Mouse (Mus musculus) stomach, postnatal 0 days (tissue): ENCODE data around the gene Ube2g1. TPM values are rescaled to one million over a fixed set of nuclear protein-coding genes. Genes with fewer than 3 reads are reported as not detected.
A peak's percentile ranks its signal among the peaks of the same experiment; 100 is the strongest.

ENCODE experiments used
- ATAC-seq: fragments of 200-750 bp; cut with Nextera tagmentation; 2 replicates; pipeline ENCODE4 v1.8.0; 2017; ENCODE audit not compliant: low FRiP score, low TSS enrichment
- DNase-seq: peaks from one replicate; pipeline ENCODE4 v3.0.0-alpha.2; 2016; ENCODE audit warnings: low spot score
- H3K27ac ChIP-seq: fragments of 300-500 bp; sonication (generic); replicated peaks from 2 replicates; pipeline ENCODE4 v1.5.1; 2014; ENCODE audit warnings: mild to moderate bottlenecking, control low read depth
- H3K27me3 ChIP-seq: fragments of 300-500 bp; sonication (generic); 2 replicates; pipeline ENCODE4 v1.6.1; 2014; ENCODE audit warnings: low read length; ENCODE audit not compliant: control insufficient read depth, insufficient read depth
- H3K36me3 ChIP-seq: fragments of 300-500 bp; sonication (generic); 2 replicates; pipeline ENCODE4 v1.6.1; 2014; ENCODE audit warnings: low read length, mixed read lengths; ENCODE audit not compliant: control insufficient read depth, insufficient read depth
- H3K4me1 ChIP-seq: fragments of 300-500 bp; sonication (generic); replicated peaks from 2 replicates; pipeline ENCODE4 v1.6.1; 2014; ENCODE audit warnings: antibody characterized with exemption; ENCODE audit not compliant: control insufficient read depth, insufficient read depth
- H3K4me2 ChIP-seq: fragments of 300-500 bp; sonication (generic); replicated peaks from 2 replicates; pipeline ENCODE4 v1.6.1; 2014; ENCODE audit warnings: low read depth, mild to moderate bottlenecking, control low read depth, moderate library complexity
- H3K4me3 ChIP-seq: fragments of 300-500 bp; sonication (generic); 2 replicates; pipeline ENCODE4 v1.5.1; 2014; ENCODE audit warnings: low read depth, low read length, control low read depth
- H3K9ac ChIP-seq: fragments of 300-500 bp; sonication (generic); 2 replicates; pipeline ENCODE4 v1.6.1; 2014; ENCODE audit warnings: mild to moderate bottlenecking, low read length, control low read depth, mixed read lengths
- H3K9me3 ChIP-seq: fragments of 300-500 bp; sonication (generic); 2 replicates; pipeline ENCODE4 v1.6.1; 2016; ENCODE audit warnings: low read length; ENCODE audit not compliant: control insufficient read depth
- CTCF ChIP-seq: IDR thresholded peaks from 2 replicates; pipeline ENCODE4 v1.5.1; 2016; ENCODE audit warnings: antibody characterized with exemption, low read depth, mild to moderate bottlenecking, moderate library complexity
- EP300 ChIP-seq: optimal IDR thresholded peaks from 2 replicates; pipeline ENCODE3; 2016; ENCODE audit warnings: antibody characterized with exemption
- WGBS: fragments of 180-500 bp; shearing (Covaris S2); extraction: QIAGEN DNeasy Blood & Tissue Kit; methylation state at CpG from one replicate; pipeline ENCODE4 v1.1.7; 2014; 5-methylcytosine and 5-hydroxymethylcytosine counted together
- polyA plus RNA-seq: library from polyadenylated mRNA; unstranded; fragments of >200 nt; fragmentation: Nextera tagmentation; extraction: Ambion mirVana; gene quantifications from 2 replicates; pipeline ENCODE4 v1.2.1, GENCODE M21; 2015

Ube2g1 gene
- polyA plus RNA-seq, 1 experiment from 2014 or later: 43.6 TPM

DNA sequence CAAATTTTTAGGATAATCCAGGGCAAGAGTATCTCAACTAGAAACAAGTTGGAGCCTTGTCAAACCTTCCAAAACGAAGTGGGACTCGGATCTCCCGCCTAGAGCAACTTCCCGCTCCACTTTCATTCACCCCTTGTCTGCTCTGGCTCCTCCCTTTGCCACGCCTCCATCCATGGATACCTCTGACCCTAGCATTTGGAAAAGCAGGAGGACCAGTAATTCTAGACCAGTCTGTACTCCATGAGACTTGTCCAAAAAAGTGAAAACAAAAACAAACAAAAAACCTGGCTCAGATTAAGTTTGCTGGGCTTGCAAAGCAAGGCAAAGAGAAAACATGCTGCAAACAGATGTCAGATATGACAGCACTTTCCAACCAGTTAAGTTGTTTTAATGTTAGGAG lies 81.2 kb downstream of the Ube2g1 start:
- 8% methylated on average over 5 of the region's 5 CpGs for WGBS
- no peak for DNase-seq
- H3K4me1 ChIP-seq: peaks cover 5% of the 10 kb centered on the region; the same call in 1 of the 2 replicates
- H3K4me3 ChIP-seq: no peak overlapping the region
- no peaks in the 10 kb centered on the region; the same call in 1 of the 2 replicates for H3K36me3 ChIP-seq
- H3K27ac ChIP-seq: no peak overlapping the region
- no peak overlapping the region for H3K4me2 ChIP-seq
- TF ChIP-seq EP300 (no peak), CTCF (no peak)
- H3K9me3 ChIP-seq: no peaks in the 10 kb centered on the region
- H3K9ac ChIP-seq: no peak overlapping the region
- H3K27me3 ChIP-seq: no peaks in the 10 kb centered on the region
- ATAC-seq: no peak

DNA sequence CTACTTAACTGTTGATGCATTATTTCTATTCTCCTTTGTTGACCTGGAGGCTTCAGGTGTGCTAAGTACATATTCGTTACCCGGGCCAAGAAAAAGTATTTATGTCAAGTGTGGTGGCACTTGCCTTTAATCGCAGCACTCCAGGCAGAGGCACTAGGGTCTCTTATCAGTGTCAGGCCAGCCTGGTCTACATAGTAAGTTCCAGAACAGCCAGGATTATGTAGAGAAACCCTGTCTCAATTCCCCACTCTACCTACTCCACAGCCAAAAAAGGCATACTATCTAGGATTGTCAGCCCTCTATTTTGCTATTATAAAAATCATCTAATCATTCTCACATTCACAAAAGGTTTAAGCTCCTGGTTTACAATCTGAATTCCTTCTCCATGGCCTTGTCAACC lies 82.0 kb downstream of the Ube2g1 start:
- Histone ChIP-seq H3K27me3 (no peaks in the 10 kb centered on the region), H3K36me3 (no peaks in the 10 kb centered on the region; the same call in 1 of the 2 replicates), H3K9ac (no peak overlapping the region; the same call in 1 of the 2 replicates), H3K27ac (no peak overlapping the region), H3K9me3 (no peaks in the 10 kb centered on the region), H3K4me3 (peak overlapping the region; percentile 93; the same call in 1 of the 2 replicates), H3K4me2 (peak overlapping the region; percentile 80), H3K4me1 (peaks cover 5% of the 10 kb centered on the region; the same call in 1 of the 2 replicates)
- 51% methylated on average over 3 of the region's 3 CpGs for WGBS
- TF ChIP-seq EP300: no peak
- TF ChIP-seq CTCF: no peak
- no peak for ATAC-seq
- DNase-seq: no peak

DNA sequence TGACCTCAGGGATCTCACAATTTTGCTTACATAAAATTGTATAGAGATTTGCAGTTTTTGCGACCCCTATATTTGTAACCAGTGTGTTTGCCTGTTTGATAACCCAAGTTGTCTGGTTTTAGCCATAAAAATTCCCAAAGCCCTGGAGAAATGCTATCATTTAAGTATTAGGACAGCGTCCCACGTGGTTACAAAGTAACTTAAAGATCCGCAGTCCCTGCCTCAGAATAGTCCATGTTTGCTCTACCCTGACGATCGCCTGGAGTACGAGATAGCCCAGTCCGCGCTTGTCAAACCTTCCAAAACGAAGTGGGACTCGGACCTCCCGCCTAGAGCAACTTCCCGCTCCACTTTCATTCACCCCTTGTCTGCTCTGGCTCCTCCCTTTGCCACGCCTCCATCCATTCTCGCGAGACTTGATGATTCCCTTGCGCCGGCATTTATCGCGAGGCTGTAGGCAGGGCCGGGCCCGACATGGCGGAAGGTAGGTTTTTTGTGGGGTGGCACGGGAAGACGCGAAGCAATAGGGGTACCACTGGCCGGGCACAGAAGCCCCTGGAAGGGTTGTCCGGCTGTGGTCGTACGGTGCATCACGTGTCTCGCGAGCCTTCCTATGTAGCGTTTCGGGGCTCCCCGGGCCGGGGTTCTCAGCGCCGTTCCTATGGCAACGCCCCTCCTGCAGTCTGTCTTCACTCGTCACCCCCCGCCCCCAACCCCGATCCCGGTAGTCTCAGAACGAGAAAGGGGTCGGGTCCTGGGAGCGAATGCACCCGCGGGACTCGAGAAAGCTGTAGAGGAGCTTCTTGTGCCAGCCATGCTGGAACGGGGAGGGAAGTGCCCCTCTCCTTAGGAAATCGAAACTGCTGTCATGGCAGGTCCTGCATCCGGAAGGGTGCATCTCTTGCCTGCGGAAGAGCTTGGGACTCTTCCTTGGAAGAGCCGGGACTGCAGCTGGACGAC lies 82.7 kb downstream of the Ube2g1 start, which contains the start of gene Ankfy1:
Ankfy1 (plus strand) TSS at position 456 of the 960 bp plus-strand sequence.
- TF ChIP-seq EP300: peak; percentile 99
- no peak for TF ChIP-seq CTCF
- Histone ChIP-seq H3K4me2 (peak within 1 kb of the TSS; percentile 80), H3K4me1 (peaks cover 5% of the 10 kb centered on the region; the same call in 1 of the 2 replicates), H3K4me3 (peak within 1 kb of the TSS; percentile 93), H3K27me3 (no peaks in the 10 kb centered on the region), H3K9me3 (no peaks in the 10 kb centered on the region), H3K36me3 (no peaks in the 10 kb centered on the region; the same call in 1 of the 2 replicates), H3K27ac (peak within 1 kb of the TSS; percentile 90), H3K9ac (peak within 1 kb of the TSS; percentile 88)
- DNase-seq (peak; percentile 97), ATAC-seq (peak; percentile 97)
- under 1% methylated on average over 56 of the region's 56 CpGs for WGBS

DNA sequence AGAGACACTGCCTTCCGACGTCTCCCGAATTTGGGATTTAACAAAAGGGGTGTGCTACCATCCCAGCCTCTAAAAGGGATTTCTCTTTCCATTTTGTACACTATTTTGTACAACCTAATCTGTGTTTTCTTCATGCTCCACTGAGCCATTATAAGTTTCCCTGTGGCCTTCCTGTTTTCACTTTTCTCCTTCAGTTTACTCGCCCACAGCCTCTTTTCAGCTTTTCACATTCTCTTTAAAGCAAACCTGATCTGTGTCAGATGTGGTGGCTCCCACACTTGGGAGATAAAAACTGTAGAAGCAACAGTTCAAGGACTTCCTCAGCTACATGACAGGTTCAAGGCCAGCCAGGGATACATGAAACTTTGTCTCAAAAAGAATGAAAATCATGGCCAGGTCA lies 85.3 kb downstream of the Ube2g1 start:
- no peak for TF ChIP-seq CTCF
- no peak for TF ChIP-seq EP300
- 86% methylated on average over 4 of the region's 4 CpGs for WGBS
- Histone ChIP-seq H3K27ac (no peak overlapping the region), H3K9ac (no peak overlapping the region), H3K4me3 (no peak overlapping the region), H3K36me3 (no peaks in the 10 kb centered on the region), H3K4me1 (peaks cover 5% of the 10 kb centered on the region; the same call in 1 of the 2 replicates), H3K4me2 (no peak overlapping the region), H3K9me3 (no peaks in the 10 kb centered on the region), H3K27me3 (no peaks in the 10 kb centered on the region)
- DNase-seq: no peak
- ATAC-seq: no peak

DNA sequence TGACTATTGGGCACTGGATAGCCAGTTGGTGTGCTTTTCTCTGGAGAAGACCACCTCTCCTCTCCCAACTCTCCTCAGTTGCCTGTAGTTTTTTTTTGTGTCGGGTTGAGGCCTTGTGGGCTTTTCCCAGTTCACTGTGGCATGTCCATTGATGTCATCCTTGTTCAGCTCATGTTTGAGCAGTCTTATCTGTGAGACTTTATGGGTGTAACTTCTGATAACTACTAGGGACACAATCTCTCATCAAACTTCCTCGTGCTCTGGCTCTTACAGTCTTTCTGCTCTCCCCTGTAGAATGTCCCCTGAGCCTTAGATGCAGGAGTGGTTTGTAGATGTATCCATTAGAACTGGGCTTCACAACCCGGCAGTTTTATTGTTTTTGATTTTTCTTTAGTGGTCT lies 87.9 kb downstream of the Ube2g1 start:
- Histone ChIP-seq H3K27me3 (no peaks in the 10 kb centered on the region), H3K4me2 (no peak overlapping the region), H3K27ac (no peak overlapping the region), H3K9ac (no peak overlapping the region), H3K4me3 (no peak overlapping the region), H3K36me3 (no peaks in the 10 kb centered on the region), H3K9me3 (no peaks in the 10 kb centered on the region), H3K4me1 (peaks cover 5% of the 10 kb centered on the region; the same call in 1 of the 2 replicates)
- DNase-seq (no peak), ATAC-seq (peak; percentile 38; the same call in 1 of the 2 replicates)
- TF ChIP-seq CTCF (no peak), EP300 (no peak)
- WGBS: 65% methylated on average over 3 of the region's 3 CpGs
